Comparison of ENCODE assay signal across 9 mouse cellular contexts in the genomic region with DNA sequence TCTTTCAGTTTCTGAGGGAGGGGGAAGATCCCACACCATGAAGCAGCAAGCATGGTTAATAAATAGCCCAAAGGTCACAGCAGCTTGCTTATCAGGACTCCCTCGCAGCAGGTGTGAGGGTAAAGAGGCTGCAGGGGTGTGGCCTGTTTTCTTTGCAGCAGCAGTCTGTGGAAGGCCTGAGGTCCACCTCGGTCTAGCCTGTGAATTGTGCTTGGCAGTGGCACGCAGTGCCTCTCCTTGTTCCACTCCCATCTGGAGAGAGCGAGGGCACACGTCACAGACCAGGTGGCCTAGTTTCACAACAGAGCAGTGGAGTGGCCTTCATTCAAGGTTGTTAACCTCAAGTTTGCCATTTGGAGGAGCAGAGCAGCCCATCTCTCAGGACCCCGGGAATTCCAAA. TPM values are rescaled to one million over a fixed set of nuclear protein-coding genes. Genes with fewer than 3 reads are reported as not detected.
DNase-seq lines count a peak whose midpoint lies in the region; ATAC-seq and TF ChIP-seq lines count a peak whose summit lies in the region.
"Had no signal": no experiment of that assay in that cellular context is flagged by ENCODE, and none has a peak within 500 bp of the region (broad histone marks: within the 10 kb centered on the region; RNA-seq: fewer than 3 reads in every experiment).

No protein-coding gene starts in this region.

- no peak overlapping the region for H3K9ac ChIP-seq in neural tube, embryonic 15.5 days (replicated peaks)
- no peak overlapping the region for H3K9ac ChIP-seq in heart, embryonic 15.5 days
- H3K9ac ChIP-seq in liver, adult 2 months (ENCODE audit: low read depth, low read length), result no peak overlapping the region
- H3K9ac ChIP-seq in stomach, embryonic 14.5 days (replicated peaks; ENCODE audit: low read depth, low read length), result no peak overlapping the region
- H3K9ac ChIP-seq in hindbrain, embryonic 11.5 days (ENCODE audit: low read depth, low read length), result no peak overlapping the region
- H3K9ac ChIP-seq: embryonic facial prominence, embryonic 15.5 days had no signal

- no peak for ATAC-seq in neural tube, embryonic 15.5 days (ENCODE audit: low FRiP score)
- peak; percentile 56 for ATAC-seq in heart, embryonic 15.5 days (replicated peaks; ENCODE audit: insufficient number of reproducible peaks, insufficient read depth, low FRiP score, low read depth)
- peak; percentile 92 for ATAC-seq in stomach, embryonic 14.5 days (ENCODE audit: insufficient number of reproducible peaks, insufficient read depth, low FRiP score, low read depth)
- ATAC-seq in hindbrain, embryonic 11.5 days (ENCODE audit: low FRiP score), result no peak

- no peaks in the 10 kb centered on the region for H3K27me3 ChIP-seq in neural tube, embryonic 15.5 days (replicated peaks)
- no peaks in the 10 kb centered on the region for H3K27me3 ChIP-seq in heart, embryonic 15.5 days
- H3K27me3 ChIP-seq in liver, adult 2 months (ENCODE audit: control insufficient read depth, insufficient read depth, low read length), result no peaks in the 10 kb centered on the region
- no peaks in the 10 kb centered on the region for H3K27me3 ChIP-seq in stomach, embryonic 14.5 days (ENCODE audit: control insufficient read depth, insufficient read depth, low read length)
- H3K27me3 ChIP-seq in hindbrain, embryonic 11.5 days (ENCODE audit: control insufficient read depth, insufficient read depth, low read length), result no peaks in the 10 kb centered on the region
- H3K27me3 ChIP-seq: embryonic facial prominence, embryonic 15.5 days had no signal

- no peaks in the 10 kb centered on the region for H3K36me3 ChIP-seq in neural tube, embryonic 15.5 days
- no peaks in the 10 kb centered on the region for H3K36me3 ChIP-seq in heart, embryonic 15.5 days
- no peaks in the 10 kb centered on the region for H3K36me3 ChIP-seq in liver, adult 2 months (ENCODE audit: control insufficient read depth, insufficient read depth, low read length)
- H3K36me3 ChIP-seq in stomach, embryonic 14.5 days (ENCODE audit: control insufficient read depth, insufficient read depth, low read length), result no peaks in the 10 kb centered on the region
- H3K36me3 ChIP-seq in hindbrain, embryonic 11.5 days (ENCODE audit: control insufficient read depth, insufficient read depth, low read length), result no peaks in the 10 kb centered on the region
- H3K36me3 ChIP-seq: embryonic facial prominence, embryonic 15.5 days had no signal

- peaks cover 5% of the 10 kb centered on the region; the same call in 1 of the 2 replicates for H3K4me1 ChIP-seq in neural tube, embryonic 15.5 days
- peaks cover 12% of the 10 kb centered on the region for H3K4me1 ChIP-seq in heart, embryonic 15.5 days (replicated peaks)
- H3K4me1 ChIP-seq in liver, adult 2 months (ENCODE audit: control insufficient read depth, insufficient read depth, low read length), result peaks cover 3% of the 10 kb centered on the region; the same call in 1 of the 2 replicates
- 0 out of 2 replicates have a peak, but pooled peaks cover 3% of the 10 kb centered on the region for H3K4me1 ChIP-seq in stomach, embryonic 14.5 days (ENCODE audit: control insufficient read depth, insufficient read depth, low read length)
- 0 out of 2 replicates have a peak, but pooled peaks cover 2% of the 10 kb centered on the region for H3K4me1 ChIP-seq in hindbrain, embryonic 11.5 days (replicated peaks; ENCODE audit: control insufficient read depth, insufficient read depth, low read length)

- no peaks in the 10 kb centered on the region for H3K79me2 ChIP-seq in liver, adult 2 months (ENCODE audit: control insufficient read depth, insufficient read depth, low read length)

- H3K27ac ChIP-seq in neural tube, embryonic 15.5 days (replicated peaks), result no peak overlapping the region
- H3K27ac ChIP-seq in heart, embryonic 15.5 days, result no peak overlapping the region
- no peak overlapping the region for H3K27ac ChIP-seq in liver, adult 2 months (replicated peaks; ENCODE audit: insufficient read depth, low read depth, low read length)
- peak overlapping the region; percentile 61; the same call in 1 of the 2 replicates for H3K27ac ChIP-seq in stomach, embryonic 14.5 days (ENCODE audit: low read length)
- H3K27ac ChIP-seq in hindbrain, embryonic 11.5 days (ENCODE audit: low read depth, low read length), result no peak overlapping the region
- H3K27ac ChIP-seq: embryonic facial prominence, embryonic 15.5 days had no signal

- no peak for TF ChIP-seq POLR2A in liver, adult 2 months (IDR thresholded peaks at IDR 0.05; ENCODE audit: extremely low read depth, insufficient read depth, low read length)

- no peak for TF ChIP-seq CTCF in liver, adult 2 months (IDR thresholded peaks at IDR 0.05; ENCODE audit: low read depth, low read length)

- no peak overlapping the region for H3K4me3 ChIP-seq in neural tube, embryonic 15.5 days (replicated peaks)
- H3K4me3 ChIP-seq in heart, embryonic 15.5 days, result no peak overlapping the region
- H3K4me3 ChIP-seq in liver, adult 2 months (ENCODE audit: insufficient read depth, low read depth, low read length), result no peak overlapping the region
- no peak overlapping the region for H3K4me3 ChIP-seq in stomach, embryonic 14.5 days (ENCODE audit: low read depth, low read length)
- no peak overlapping the region for H3K4me3 ChIP-seq in hindbrain, embryonic 11.5 days (ENCODE audit: low read depth, low read length)
- H3K4me3 ChIP-seq: embryonic facial prominence, embryonic 15.5 days had no signal

- 38% methylated on average over 6 of the region's 6 CpGs for WGBS in neural tube, embryonic 15.5 days
- WGBS in heart, embryonic 15.5 days, result 32% methylated on average over 6 of the region's 6 CpGs
- WGBS in liver, adult 2 months, result 20% methylated on average over 6 of the region's 6 CpGs
- 25% methylated on average over 6 of the region's 6 CpGs for WGBS in stomach, embryonic 14.5 days
- WGBS in hindbrain, embryonic 11.5 days, result 41% methylated on average over 6 of the region's 6 CpGs

- intact Hi-C loops in left cerebral cortex, postnatal 10 days (cut with DNase I), result loop anchor here (5.0 kb wide), 1 partner anchor 64 kb away; no protein-coding TSS in a partner anchor

- H3K9me3 ChIP-seq in neural tube, embryonic 15.5 days (replicated peaks), result no peaks in the 10 kb centered on the region
- H3K9me3 ChIP-seq in heart, embryonic 15.5 days (replicated peaks), result no peaks in the 10 kb centered on the region
- H3K9me3 ChIP-seq in stomach, embryonic 14.5 days (ENCODE audit: control insufficient read depth, low read depth, low read length), result no peaks in the 10 kb centered on the region
- no peaks in the 10 kb centered on the region for H3K9me3 ChIP-seq in hindbrain, embryonic 11.5 days (ENCODE audit: control insufficient read depth, low read length)
- H3K9me3 ChIP-seq: embryonic facial prominence, embryonic 15.5 days had no signal

- H3K4me2 ChIP-seq in neural tube, embryonic 15.5 days, result no peak overlapping the region
- H3K4me2 ChIP-seq in heart, embryonic 15.5 days, result no peak overlapping the region
- no peak overlapping the region for H3K4me2 ChIP-seq in stomach, embryonic 14.5 days (replicated peaks; ENCODE audit: low read depth, low read length)
- no peak overlapping the region for H3K4me2 ChIP-seq in hindbrain, embryonic 11.5 days (replicated peaks; ENCODE audit: low read depth, low read length)
- H3K4me2 ChIP-seq: embryonic facial prominence, embryonic 15.5 days had no signal

- peak; percentile 19 for DNase-seq in neural tube, embryonic 10.5 days (ENCODE audit: extremely low spot score, low spot score)
- peak; percentile 89 for DNase-seq in liver, adult 2 months (ENCODE audit: extremely low read depth, low read depth, low spot score)
- no peak for DNase-seq in frontal cortex, postnatal 25 days (ENCODE audit: low spot score in 2 of 2)
- DNase-seq in hindbrain, embryonic 11.5 days (ENCODE audit: low spot score), result no peak
- DNase-seq in left cerebral cortex, postnatal 10 days (ENCODE audit: extremely low spot score in 1 of 2, low spot score in 2 of 2), result no peak

RNA-seq across cellular contexts. Expression of a gene that starts 19.6 kb away (rescaled TPM):
- polyA plus RNA-seq in neural tube, embryonic 15.5 days (2015; fragmentation: Nextera tagmentation; extraction: Ambion mirVana), result 24.1 and 26.5 TPM in 2 replicates
- 17.8 and 24.3 TPM in 2 replicates for polyA plus RNA-seq in heart, embryonic 15.5 days (2015; fragmentation: Nextera tagmentation; extraction: Ambion mirVana)
- 11.1 and 11.3 TPM in 2 replicates for total RNA-seq in liver, adult 2 months (2014; rRNA removed)
- polyA plus RNA-seq in liver, adult 2 months (2012; rRNA removed), result 7.6 and 7.9 TPM in 2 replicates
- polyA plus RNA-seq in stomach, embryonic 14.5 days (2014; fragmentation: Nextera tagmentation; extraction: Ambion mirVana), result 35.9 and 41.8 TPM in 2 replicates
- 40.9 and 44.0 TPM in 2 replicates for polyA plus RNA-seq in hindbrain, embryonic 11.5 days (2014; fragmentation: Nextera tagmentation; extraction: Ambion mirVana)
- total RNA-seq in left cerebral cortex, postnatal 10 days (2021), result 10 to 100 TPM; 16.7 to 18.5 TPM

Comparison
In these comparisons a context has a peak if more than half of its experiments do, and no peak if none do; other contexts are left out.
1. DNase-seq: peak in neural tube, embryonic 10.5 days (single experiment) and liver, adult 2 months (single experiment); none in frontal cortex, postnatal 25 days (0 of 2), hindbrain, embryonic 11.5 days (single experiment) and left cerebral cortex, postnatal 10 days (0 of 2).
2. ATAC-seq: peak in heart, embryonic 15.5 days (single experiment) and stomach, embryonic 14.5 days (single experiment); none in neural tube, embryonic 15.5 days (single experiment) and hindbrain, embryonic 11.5 days (single experiment).